ENCODE assay signal across 8 mouse cellular contexts in the genomic region with DNA sequence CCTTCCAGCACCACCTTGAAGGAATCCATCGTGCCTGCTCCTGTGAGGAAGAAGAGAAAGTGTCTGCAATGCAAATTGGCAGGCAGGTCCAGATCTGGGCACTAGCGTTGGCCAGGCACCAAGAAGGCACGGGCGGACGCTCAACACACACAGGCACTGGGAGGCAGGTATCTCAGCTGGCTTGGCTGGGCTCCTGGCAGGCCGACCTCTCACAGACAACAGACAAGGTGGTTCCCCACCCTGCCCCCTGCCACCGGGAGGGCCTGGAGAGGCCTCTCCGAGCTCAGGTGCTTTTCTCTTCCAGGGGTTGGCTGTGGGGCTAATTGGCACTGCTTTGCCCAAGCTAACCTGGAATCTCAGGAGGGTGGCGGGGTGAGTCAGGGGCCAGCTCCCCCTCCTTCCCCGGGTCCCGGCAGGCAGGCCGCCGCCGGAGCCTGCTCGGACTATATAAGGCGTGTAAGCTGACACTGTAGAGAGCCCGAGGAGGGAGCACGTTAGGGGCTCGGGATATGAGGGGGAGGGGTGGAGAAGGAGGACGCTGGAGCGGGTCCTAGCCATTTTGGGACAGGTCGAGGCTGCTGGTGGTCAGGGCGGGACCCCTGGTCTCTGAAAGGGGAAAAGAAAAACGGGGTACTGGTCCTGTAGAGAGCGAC. TPM values are rescaled to one million over a fixed set of nuclear protein-coding genes. Genes with fewer than 3 reads are reported as not detected.
DNase-seq lines count a peak whose midpoint lies in the region; ATAC-seq and TF ChIP-seq lines count a peak whose summit lies in the region.

No protein-coding gene starts in this region.

- H3K4me2 ChIP-seq in intestine, embryonic 15.5 days (replicated peaks): peak overlapping the region; percentile 81
- H3K4me2 ChIP-seq in liver, postnatal 0 days (ENCODE audit: low read depth, low read length): peak overlapping the region; percentile 98

- H3K36me3 ChIP-seq in testis, adult 2 months (ENCODE audit: control insufficient read depth, insufficient read depth, low read length): no peaks in the 10 kb centered on the region
- peaks cover 9% of the 10 kb centered on the region; the same call in 1 of the 2 replicates for H3K36me3 ChIP-seq in intestine, embryonic 15.5 days
- H3K36me3 ChIP-seq in liver, postnatal 0 days (replicated peaks; ENCODE audit: insufficient read depth, low read length): peaks cover 15% of the 10 kb centered on the region

- peak overlapping the region; percentile 88 for H3K4me3 ChIP-seq in testis, adult 2 months (ENCODE audit: control insufficient read depth, low read depth, low read length)
- H3K4me3 ChIP-seq in intestine, embryonic 15.5 days (replicated peaks): peak overlapping the region; percentile 72
- H3K4me3 ChIP-seq in liver, postnatal 0 days (ENCODE audit: low read depth, low read length): peak overlapping the region; percentile 71

- H3K27ac ChIP-seq in testis, adult 2 months (ENCODE audit: control insufficient read depth, insufficient read depth, low read depth, low read length): peak overlapping the region; percentile 66
- H3K27ac ChIP-seq in intestine, embryonic 15.5 days: peak overlapping the region; percentile 92
- no peak overlapping the region for H3K27ac ChIP-seq in liver, postnatal 0 days (ENCODE audit: low read depth)

- DNase-seq in testis, postnatal 14 days (ENCODE audit: low spot score): no peak
- peak; percentile 80 to 84 for DNase-seq in cerebellum, postnatal 10 days
- peak; percentile 75 for DNase-seq in gastrocnemius, postnatal 14 days
- peak; percentile 48 for DNase-seq in liver, postnatal 0 days
- DNase-seq in ovary, adult 18-20 months (ENCODE audit: low spot score): peak; percentile 55
- no peak for DNase-seq in layer of hippocampus, postnatal 25 days (ENCODE audit: extremely low spot score in 1 of 2, low spot score in 1 of 2)

- WGBS in intestine, embryonic 15.5 days: 4% methylated on average over 25 of the region's 25 CpGs
- 8% methylated on average over 24 of the region's 25 CpGs for WGBS in liver, postnatal 0 days (ENCODE audit: insufficient replicate concordance)

- intact Hi-C loops in gastrocnemius, postnatal 14 days (cut with DNase I; ENCODE audit: low total_unique reads): loop anchor here (5.0 kb wide), 1 partner anchor 35 kb away; no protein-coding TSS in a partner anchor

- H3K9ac ChIP-seq in intestine, embryonic 15.5 days: peak overlapping the region; percentile 81
- H3K9ac ChIP-seq in liver, postnatal 0 days (replicated peaks): peak overlapping the region; percentile 81

- TF ChIP-seq EP300 in liver, postnatal 0 days (IDR thresholded peaks at IDR 0.05; ENCODE audit: low read depth): no peak

- H3K27me3 ChIP-seq in testis, adult 2 months (ENCODE audit: control insufficient read depth, insufficient read depth, low read length): no peaks in the 10 kb centered on the region
- no peaks in the 10 kb centered on the region for H3K27me3 ChIP-seq in intestine, embryonic 15.5 days (replicated peaks)
- 0 out of 2 replicates have a peak, but pooled peaks cover 8% of the 10 kb centered on the region for H3K27me3 ChIP-seq in liver, postnatal 0 days (ENCODE audit: insufficient read depth, low read length)

- TF ChIP-seq POLR2A in testis, adult 2 months (IDR thresholded peaks at IDR 0.05; ENCODE audit: control insufficient read depth, low read depth, low read length): no peak

- TF ChIP-seq CTCF in testis, adult 2 months (IDR thresholded peaks at IDR 0.05; ENCODE audit: control insufficient read depth, insufficient read depth, insufficient replicate concordance, low read depth, low read length): no peak
- no peak for TF ChIP-seq CTCF in liver, postnatal 0 days (IDR thresholded peaks at IDR 0.05; ENCODE audit: low read depth)

- ATAC-seq in intestine, embryonic 15.5 days: peak; percentile 50
- 0 out of 2 replicates have a peak, but pooled peaks have one; percentile 17 for ATAC-seq in liver, postnatal 0 days

- no peaks in the 10 kb centered on the region for H3K9me3 ChIP-seq in intestine, embryonic 15.5 days
- no peaks in the 10 kb centered on the region for H3K9me3 ChIP-seq in liver, postnatal 0 days (ENCODE audit: low read length)

- peaks cover 27% of the 10 kb centered on the region for H3K4me1 ChIP-seq in testis, adult 2 months (ENCODE audit: control insufficient read depth, insufficient read depth, low read length)
- peaks cover 25% of the 10 kb centered on the region for H3K4me1 ChIP-seq in intestine, embryonic 15.5 days (replicated peaks)
- peaks cover 32% of the 10 kb centered on the region for H3K4me1 ChIP-seq in liver, postnatal 0 days (ENCODE audit: insufficient read depth)

RNA-seq across cellular contexts. Expression of a gene that starts 1.0 kb away (rescaled TPM):
- 7.6 and 14.5 TPM in 2 replicates for polyA plus RNA-seq in testis, adult 2 months (2012; rRNA removed)
- 100 to 1,000 TPM; 588 to 612 TPM for total RNA-seq in gastrocnemius, postnatal 14 days (2021)
- 187 and 195 TPM in 2 replicates for polyA plus RNA-seq in intestine, embryonic 15.5 days (2015; fragmentation: Nextera tagmentation; extraction: Ambion mirVana)
- polyA plus RNA-seq in liver, postnatal 0 days (2015; fragmentation: Nextera tagmentation; extraction: Ambion mirVana): 15.9 and 17.0 TPM in 2 replicates
- total RNA-seq in layer of hippocampus, postnatal 25 days (2021): 10 to 100 TPM; 86.6 to 97.7 TPM

RNA-seq across cellular contexts. Expression of a gene that starts 16.6 kb away (rescaled TPM):
- 2.3 TPM in 2 replicates for polyA plus RNA-seq in testis, adult 2 months (2012; rRNA removed)
- total RNA-seq in gastrocnemius, postnatal 14 days (2021): 1 to 10 TPM in 1 of 2 experiments, under 1 TPM in 1; 0.82 to 1.6 TPM
- 3.1 and 3.6 TPM in 2 replicates for polyA plus RNA-seq in intestine, embryonic 15.5 days (2015; fragmentation: Nextera tagmentation; extraction: Ambion mirVana)
- polyA plus RNA-seq in liver, postnatal 0 days (2015; fragmentation: Nextera tagmentation; extraction: Ambion mirVana): 18.1 and 20.2 TPM in 2 replicates
- total RNA-seq in layer of hippocampus, postnatal 25 days (2021): 1 to 10 TPM; 9.6 to 9.7 TPM

RNA-seq across cellular contexts. Expression of a gene that starts 24.0 kb away (rescaled TPM):
- polyA plus RNA-seq in testis, adult 2 months (2012; rRNA removed): 52.0 and 58.5 TPM in 2 replicates
- total RNA-seq in gastrocnemius, postnatal 14 days (2021): 1 to 10 TPM; 8.8 to 9.5 TPM
- 50.9 and 51.0 TPM in 2 replicates for polyA plus RNA-seq in intestine, embryonic 15.5 days (2015; fragmentation: Nextera tagmentation; extraction: Ambion mirVana)
- 17.0 and 17.2 TPM in 2 replicates for polyA plus RNA-seq in liver, postnatal 0 days (2015; fragmentation: Nextera tagmentation; extraction: Ambion mirVana)
- 10 to 100 TPM; 50.7 to 57.2 TPM for total RNA-seq in layer of hippocampus, postnatal 25 days (2021)

RNA-seq across cellular contexts. Expression of a gene that starts 24.6 kb away (rescaled TPM):
- 89.3 and 101 TPM in 2 replicates for polyA plus RNA-seq in testis, adult 2 months (2012; rRNA removed)
- 10 to 100 TPM; 31.3 to 37.5 TPM for total RNA-seq in gastrocnemius, postnatal 14 days (2021)
- 103 and 109 TPM in 2 replicates for polyA plus RNA-seq in intestine, embryonic 15.5 days (2015; fragmentation: Nextera tagmentation; extraction: Ambion mirVana)
- 4.1 and 4.2 TPM in 2 replicates for polyA plus RNA-seq in liver, postnatal 0 days (2015; fragmentation: Nextera tagmentation; extraction: Ambion mirVana)
- 100 to 1,000 TPM; 356 to 398 TPM for total RNA-seq in layer of hippocampus, postnatal 25 days (2021)

RNA-seq across cellular contexts. Expression of a gene that starts 48.4 kb away (rescaled TPM):
- 20.3 and 24.9 TPM in 2 replicates for polyA plus RNA-seq in testis, adult 2 months (2012; rRNA removed)
- 1 to 10 TPM; 1.0 to 1.6 TPM for total RNA-seq in gastrocnemius, postnatal 14 days (2021)
- 0.24 and 0.28 TPM in 2 replicates for polyA plus RNA-seq in intestine, embryonic 15.5 days (2015; fragmentation: Nextera tagmentation; extraction: Ambion mirVana)
- polyA plus RNA-seq in liver, postnatal 0 days (2015; fragmentation: Nextera tagmentation; extraction: Ambion mirVana): not detected in 2 replicates
- 10 to 100 TPM; 96.9 to 97.3 TPM for total RNA-seq in layer of hippocampus, postnatal 25 days (2021)

Comparison
In these comparisons a context has a peak if more than half of its experiments do, and no peak if none do; other contexts are left out.
1. DNase-seq: peak in cerebellum, postnatal 10 days (2 of 2), gastrocnemius, postnatal 14 days (single experiment), liver, postnatal 0 days (single experiment) and ovary, adult 18-20 months (single experiment); none in testis, postnatal 14 days (single experiment) and layer of hippocampus, postnatal 25 days (0 of 2).
2. RNA of a gene that starts 1.0 kb away (polyA plus RNA-seq): 187 to 195 TPM in intestine, embryonic 15.5 days; 15.9 to 17.0 TPM in liver, postnatal 0 days and 7.6 to 14.5 TPM in testis, adult 2 months; every median in the first group is over 10 times any median in the second.
3. Peak in every context shown above with its lines, with median percentiles within 50 percentile points of each other: H3K4me3 ChIP-seq.